Mouse (Mus musculus) cerebellum, adult 9-11 months (tissue): ENCODE results near the gene Nhlrc2.
"Not testable (repeated sequence)": the region's sequence is repeated elsewhere in the genome, so short reads cannot be mapped to it uniquely, and the experiment has no call there.

Source experiments
- DNase-seq: peaks from one replicate; pipeline ENCODE4 v3.0.0; 2022

Nhlrc2 gene

GRCm38 (mm10) chr19:56548230-56549032, at the start of gene Nhlrc2:
Gene Nhlrc2, plus strand, starts transcription at chr19:56548261.
- peak; percentile 78 for DNase-seq

- DNase-seq = not testable (repeated sequence)
These were observed 45.0 kb upstream of the Nhlrc2 start for GRCm38 (mm10) chr19:56503069-56503468.

GRCm38 (mm10) chr19:56503525-56503924, 44.5 kb upstream of the Nhlrc2 start:
- DNase-seq = not testable (repeated sequence)

DNA sequence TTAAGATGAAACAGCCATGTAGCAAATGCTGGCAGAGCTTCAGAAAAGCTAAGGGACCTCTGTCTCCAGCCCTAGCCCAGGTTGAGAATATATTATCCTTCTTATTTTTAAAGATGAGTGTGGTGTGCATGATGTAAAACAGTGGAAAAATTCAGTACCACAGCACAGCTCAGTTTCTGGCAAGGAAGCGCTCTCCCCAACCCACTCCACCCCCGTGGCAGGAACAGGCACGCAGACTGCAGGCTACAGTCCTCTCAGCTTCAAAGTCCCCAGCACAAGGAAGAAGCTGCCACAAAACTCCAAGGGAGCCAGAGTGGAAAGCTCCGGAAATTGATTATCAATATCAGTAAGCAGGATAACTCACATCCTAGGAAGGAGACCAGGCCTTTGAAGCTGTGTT, 36.9 kb upstream of the Nhlrc2 start:
- not testable (repeated sequence) for DNase-seq

- DNase-seq = not testable (repeated sequence)
These were observed 34.5 kb upstream of the Nhlrc2 start for GRCm38 (mm10) chr19:56513527-56513926.

DNA sequence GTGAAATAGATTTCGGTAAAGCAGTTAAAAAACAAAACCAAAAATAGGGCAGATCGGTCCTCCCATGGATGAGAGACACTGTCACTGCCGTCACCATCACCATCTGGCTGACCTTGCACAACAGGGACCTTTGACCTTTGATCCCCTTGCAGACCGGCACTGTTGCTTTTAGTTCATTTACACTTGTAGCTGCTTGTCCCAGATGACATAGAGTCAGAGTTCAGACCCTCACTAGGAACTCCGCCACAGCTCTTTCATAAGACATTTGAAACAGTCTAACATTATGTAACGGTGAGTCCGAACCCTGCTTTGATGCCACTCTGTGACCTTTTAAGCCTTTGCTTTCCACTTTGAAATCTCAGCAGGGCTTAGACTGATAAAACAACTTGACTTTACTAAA, 28.7 kb upstream of the Nhlrc2 start:
- not testable (repeated sequence) for DNase-seq

DNA sequence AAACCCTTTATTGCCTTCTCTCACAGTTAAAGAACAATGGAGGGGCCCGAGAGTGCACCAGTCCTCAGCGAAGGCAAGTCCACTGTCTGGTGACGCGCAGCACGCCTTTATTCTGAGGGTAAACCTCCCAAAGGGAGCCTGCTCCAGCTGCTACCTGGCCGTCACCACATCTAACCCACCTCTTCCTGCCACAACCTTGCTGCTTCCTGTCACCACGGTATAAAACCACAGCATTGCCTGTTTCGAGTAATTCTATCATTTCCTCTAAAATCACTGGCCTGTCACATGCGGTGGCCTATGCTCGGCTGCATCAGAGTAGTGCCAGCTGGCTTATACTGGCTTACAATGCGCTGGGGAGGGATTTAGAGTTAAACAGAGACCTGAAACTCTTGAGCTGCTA, 17.5 kb upstream of the Nhlrc2 start:
- DNase-seq = not testable (repeated sequence)

DNA sequence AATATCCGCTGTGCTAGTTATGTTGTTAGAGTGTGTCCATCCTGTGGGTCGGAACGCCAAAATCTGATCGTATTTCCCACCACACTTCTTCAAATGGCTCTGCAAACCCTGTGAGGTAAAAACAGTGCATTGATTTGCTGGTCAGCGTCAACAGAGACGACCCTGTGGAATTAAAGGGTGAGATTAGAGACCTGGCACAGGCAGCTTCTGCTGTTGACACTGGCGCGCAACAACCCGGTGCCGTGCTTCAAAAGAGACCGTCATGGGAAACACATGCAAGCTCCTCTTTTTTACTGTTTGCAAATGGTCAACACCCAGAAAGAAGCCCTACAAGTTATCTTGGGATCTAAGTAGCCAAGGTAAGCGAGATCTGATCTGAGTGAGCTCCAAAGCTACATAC, 16.8 kb upstream of the Nhlrc2 start:
- DNase-seq = no peak

- DNase-seq = no peak
These were observed 14.6 kb upstream of the Nhlrc2 start for GRCm38 (mm10) chr19:56533291-56534071.

DNA sequence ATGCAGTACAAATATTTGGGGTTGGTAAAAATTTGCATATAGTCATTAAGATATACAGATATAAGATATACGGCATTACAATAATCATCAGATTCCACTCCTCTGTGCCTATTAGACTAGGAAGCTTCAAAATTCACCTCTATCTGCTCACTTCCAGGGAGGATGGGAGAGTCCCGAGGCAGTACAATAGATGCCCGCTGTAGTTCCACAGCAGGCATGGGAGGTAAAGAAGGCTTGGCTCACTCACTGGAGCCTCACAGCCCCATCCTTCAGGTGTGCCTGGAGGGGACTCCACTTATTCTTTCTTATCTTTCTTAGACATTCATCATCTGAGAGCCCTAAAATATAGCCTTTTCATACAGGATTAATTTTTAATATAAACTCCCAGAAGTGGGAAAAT, 13.7 kb upstream of the Nhlrc2 start:
- no peak for DNase-seq

- no peak for DNase-seq
These were observed 13.0 kb upstream of the Nhlrc2 start for GRCm38 (mm10) chr19:56535064-56535463.

- no peak for DNase-seq
These were observed 12.3 kb upstream of the Nhlrc2 start for GRCm38 (mm10) chr19:56535765-56536164.

- no peak for DNase-seq
These were observed 4.7 kb upstream of the Nhlrc2 start for GRCm38 (mm10) chr19:56543320-56543719.

GRCm38 (mm10) chr19:56544681-56545388, 3.2 kb upstream of the Nhlrc2 start:
- no peak for DNase-seq

GRCm38 (mm10) chr19:56546031-56546430, 2.0 kb upstream of the Nhlrc2 start:
- no peak for DNase-seq

DNA sequence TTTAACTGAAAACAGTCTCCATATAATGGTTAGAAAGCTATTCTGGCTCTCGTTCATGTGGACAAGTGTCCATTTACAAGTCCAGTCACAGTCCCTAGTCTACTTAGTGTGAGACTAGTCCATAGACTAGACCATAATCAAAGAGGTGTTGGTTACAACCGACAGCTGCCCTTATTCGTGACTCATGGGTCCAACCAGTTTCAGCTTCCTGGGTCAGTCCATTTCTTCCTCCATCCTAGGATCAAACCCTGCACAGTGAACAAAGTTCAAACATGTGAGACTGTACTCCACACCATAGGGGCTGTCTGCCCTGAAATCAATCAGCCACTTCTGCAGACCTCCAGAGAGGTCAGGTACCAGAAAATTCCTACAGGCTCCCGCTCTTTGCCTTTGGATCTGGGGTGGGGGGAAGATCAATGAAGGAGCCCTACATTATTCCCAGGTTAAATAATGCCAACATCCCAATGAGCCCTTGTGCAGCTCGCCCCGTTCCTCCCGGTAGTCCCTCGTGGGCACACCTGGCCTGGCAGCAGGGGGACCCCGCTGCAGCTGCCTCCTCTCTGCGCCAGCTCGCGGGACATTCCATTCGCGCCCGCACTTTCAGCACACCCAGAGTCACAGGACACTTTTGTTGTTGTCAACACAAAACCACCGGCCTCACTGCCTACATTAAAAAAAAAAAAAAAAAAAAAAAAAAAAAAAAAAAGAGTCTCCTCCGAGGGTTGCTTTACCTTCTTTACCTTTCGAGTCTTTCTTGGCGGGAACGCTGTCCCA, 418 bp upstream of the Nhlrc2 start, which contains the start of gene Dclre1a:
Dclre1a (minus strand) TSS at position 767 of the 774 bp plus-strand sequence.
- peak; percentile 73 for DNase-seq

- DNase-seq = no peak
These were observed 1.1 kb downstream of the Nhlrc2 start for GRCm38 (mm10) chr19:56549033-56549680.

GRCm38 (mm10) chr19:56553177-56553576, 5.1 kb downstream of the Nhlrc2 start:
- no peak for DNase-seq

GRCm38 (mm10) chr19:56555972-56556371, 7.9 kb downstream of the Nhlrc2 start:
- DNase-seq = no peak

DNA sequence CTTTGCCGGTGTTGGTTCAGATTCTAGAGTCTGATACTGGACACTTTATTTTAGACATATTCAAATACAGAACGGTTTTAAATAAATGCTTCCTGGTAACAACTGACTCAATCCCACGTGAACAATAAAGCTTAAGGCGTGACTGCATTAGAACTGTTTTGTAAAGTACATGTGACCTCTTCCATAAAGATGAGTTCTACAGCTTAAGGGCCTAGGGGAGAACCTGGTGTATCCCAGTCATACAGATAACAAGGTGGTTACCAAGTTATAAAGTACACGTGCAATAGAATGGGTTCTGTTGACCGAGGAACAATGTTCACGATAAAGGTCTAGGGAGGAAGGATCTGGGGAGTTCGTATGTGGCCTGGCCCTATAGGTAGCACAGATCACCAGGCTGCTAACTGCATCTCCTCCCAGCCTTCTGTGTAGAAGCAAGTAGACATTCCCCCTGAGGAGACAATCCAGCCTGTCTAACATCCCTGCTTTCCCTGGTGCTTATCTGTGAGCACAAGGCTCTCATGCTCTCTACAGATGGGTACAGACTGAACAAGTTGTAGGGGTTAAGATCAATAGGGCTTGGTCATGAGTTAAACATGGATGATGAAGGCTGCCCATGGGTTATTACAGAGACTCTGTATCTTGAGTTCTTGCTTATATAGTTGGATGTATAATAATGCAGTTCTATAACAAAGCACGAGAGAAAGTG, 14.5 kb downstream of the Nhlrc2 start:
- no peak for DNase-seq

DNA sequence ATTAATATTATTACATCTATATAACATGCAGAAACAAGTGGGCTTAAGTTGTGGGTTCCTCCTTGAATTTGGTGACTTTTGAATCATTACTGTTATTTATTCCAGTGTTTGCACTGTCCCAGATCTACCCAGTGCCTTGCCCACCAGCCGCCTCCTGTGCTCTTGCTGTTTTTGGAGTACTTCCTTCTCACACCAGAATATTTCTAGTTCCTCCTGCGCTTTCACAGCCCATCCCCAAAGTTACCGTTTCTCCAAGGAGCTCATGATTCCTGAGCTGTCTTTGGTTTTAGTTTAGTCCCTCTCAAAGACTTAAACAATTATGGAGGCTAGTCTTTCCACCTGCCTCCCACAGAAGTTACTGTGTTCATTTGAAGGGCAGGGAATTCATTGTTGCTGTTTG, 15.4 kb downstream of the Nhlrc2 start:
- no peak for DNase-seq
